Mouse (Mus musculus): ENCODE results near the gene Nadsyn1.

The Nadsyn1 gene

GRCm38 (mm10) chr7:143822375-143823265 is at the start of gene Nadsyn1, which contains the start of gene Dhcr7:
Nadsyn1 (minus strand) TSS chr7:143822849.
Dhcr7 (plus strand) TSS chr7:143823145.
- DNase-seq (ENCODE audit: low spot score) = peak; percentile 97

DNA sequence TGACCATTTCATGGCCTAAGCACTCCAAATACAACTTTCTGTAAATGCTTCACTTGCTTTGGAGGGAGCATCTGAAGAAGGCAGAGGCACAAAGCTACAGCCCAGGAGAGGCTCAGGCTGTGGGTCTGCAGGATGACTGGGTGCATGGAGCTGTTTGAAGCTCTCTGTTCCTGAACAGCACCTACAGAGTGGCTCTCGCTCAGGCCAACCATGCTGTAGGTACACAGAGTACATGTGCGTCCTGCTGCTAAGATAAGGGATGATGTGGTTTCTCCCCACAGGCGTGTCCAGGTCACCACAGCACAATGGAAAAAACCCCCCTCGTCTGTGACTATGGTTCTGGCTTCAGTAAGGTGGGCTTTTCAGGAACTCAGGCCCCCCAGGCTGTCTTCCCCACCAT is 46.2 kb upstream of the Nadsyn1 start:
- no peak for DNase-seq (ENCODE audit: low spot score)

- DNase-seq (ENCODE audit: low spot score) = no peak
Observed at GRCm38 (mm10) chr7:143866538-143866937, 43.9 kb upstream of the Nadsyn1 start, which contains the start of gene Gm498. Gm498 (plus strand) TSS chr7:143866838.

DNA sequence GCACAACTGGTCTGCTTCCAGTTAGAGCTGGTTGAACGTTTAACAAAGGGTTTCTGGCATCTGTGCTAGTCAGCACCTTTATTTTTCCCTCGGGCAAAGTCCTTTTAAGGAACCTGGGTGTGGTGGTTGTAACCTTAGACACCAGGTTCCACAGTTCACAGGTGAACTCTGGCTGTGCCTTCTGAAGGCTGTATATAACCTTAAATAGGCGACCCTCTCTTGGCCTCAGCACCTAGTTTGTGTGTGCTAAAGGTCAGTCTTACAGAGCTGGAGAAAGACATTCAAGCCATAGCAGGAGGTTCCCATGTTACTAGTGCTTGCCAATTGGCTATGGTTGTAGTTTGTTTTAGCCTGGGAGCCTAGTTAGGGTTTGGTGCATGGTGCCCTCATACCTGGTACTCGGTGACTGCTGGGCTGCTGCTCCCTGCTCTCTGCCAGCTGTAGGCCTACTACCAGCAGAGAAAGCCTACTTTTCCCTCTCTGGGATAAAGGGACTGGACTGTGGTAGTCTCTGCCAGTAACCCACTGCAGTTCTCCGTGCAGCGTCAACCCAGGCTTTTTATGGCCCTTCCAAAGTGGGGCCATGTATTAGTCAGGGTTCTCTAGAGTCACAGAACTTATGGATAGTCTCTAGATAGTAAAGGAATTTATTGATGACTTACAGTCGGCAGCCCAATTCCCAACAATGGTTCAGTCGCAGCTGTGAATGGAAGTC is 26.3 kb upstream of the Nadsyn1 start:
- DNase-seq (ENCODE audit: low spot score) = no peak

- DNase-seq (ENCODE audit: low spot score) = no peak
Observed at GRCm38 (mm10) chr7:143848127-143848767, 25.6 kb upstream of the Nadsyn1 start.

DNA sequence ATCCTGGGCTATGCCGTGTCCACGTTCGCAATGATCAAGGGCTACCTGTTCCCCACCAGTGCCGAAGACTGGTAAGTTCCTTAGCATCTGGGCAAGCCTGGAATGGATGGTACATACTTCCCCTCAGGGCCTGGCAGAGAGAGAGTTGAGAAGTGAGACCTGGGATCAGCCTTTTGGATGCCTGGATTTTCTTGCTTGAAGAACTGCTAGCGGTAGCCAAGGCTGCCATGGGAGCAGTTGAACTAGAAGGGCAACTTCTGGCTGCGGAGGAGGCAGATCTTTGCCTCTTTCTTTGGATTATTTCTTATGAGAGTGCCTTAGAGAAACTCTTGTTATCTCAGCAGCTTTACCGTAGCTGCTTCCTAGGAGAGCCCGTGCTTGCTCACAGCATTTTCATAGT is 18.7 kb upstream of the Nadsyn1 start:
- DNase-seq (ENCODE audit: low spot score) = no peak

DNA sequence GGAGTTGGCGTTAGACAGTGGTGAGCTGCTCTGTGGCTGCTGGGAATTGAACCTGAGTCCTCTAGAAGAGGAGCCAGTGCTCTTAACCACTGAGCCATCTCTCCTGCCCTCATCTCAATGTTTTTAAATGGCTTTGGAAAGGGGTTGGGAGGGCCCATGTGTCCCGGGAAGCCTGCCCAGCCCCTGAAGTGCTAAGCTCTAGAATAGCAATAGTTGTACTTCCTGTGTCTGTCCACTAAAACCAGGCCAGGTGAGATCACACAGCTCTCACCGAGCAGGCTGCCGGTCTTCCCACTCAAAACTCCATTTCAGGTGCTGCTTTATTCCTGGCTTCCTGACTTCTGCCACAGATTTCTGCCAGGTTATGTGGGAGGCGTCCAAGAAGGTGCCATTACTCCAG is 17.5 kb upstream of the Nadsyn1 start:
- DNase-seq (ENCODE audit: low spot score) = no peak

DNA sequence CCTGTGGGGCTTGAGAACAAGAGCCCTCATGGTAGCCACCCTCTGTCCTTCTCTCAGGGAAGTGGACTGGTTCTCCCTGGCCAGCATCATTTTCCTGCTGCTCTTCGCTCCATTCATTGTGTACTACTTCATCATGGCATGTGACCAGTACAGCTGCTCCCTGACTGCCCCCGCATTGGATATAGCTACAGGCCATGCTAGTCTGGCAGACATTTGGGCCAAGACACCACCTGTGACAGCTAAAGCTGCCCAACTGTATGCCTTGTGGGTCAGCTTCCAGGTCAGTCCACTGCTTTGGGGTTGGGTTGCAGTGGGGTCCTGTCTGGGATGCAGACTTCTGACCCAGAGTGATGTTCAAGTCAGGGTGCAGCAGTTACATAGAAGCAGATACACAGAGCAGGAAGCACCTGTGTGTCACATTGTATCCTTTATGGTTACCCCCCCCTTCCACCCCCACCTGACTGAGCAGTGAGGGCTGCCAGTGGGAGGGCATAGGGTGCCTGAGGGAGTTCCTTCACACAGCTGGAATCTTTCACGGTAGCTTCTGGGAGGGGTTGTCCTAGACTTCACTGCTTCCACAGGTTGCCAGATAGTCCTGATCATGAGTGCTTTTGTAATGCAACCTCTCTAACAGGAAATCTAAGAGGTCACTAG is 15.2 kb upstream of the Nadsyn1 start:
- no peak for DNase-seq (ENCODE audit: low spot score)

GRCm38 (mm10) chr7:143834972-143835371 is 12.3 kb upstream of the Nadsyn1 start:
- DNase-seq (ENCODE audit: low spot score) = no peak

DNA sequence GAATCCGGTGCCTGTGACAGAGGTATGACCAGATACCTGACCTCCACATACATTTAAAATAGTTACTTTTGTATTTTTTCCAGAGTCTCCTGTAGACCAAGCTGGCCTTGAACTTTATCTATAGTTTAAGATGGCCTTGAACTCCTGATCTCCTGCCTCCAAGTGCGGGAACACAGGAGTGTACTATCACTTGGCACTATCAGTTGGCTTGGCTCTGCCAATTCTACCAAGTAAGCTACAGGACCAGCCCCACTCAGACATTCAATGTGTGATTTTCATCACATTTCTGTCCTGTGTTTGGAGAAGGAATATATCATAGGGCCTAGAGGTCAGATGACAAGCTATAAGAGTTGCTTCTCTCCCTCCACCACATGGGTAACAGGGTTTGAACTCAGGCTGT is 11.7 kb upstream of the Nadsyn1 start:
- DNase-seq (ENCODE audit: low spot score) = no peak

DNA sequence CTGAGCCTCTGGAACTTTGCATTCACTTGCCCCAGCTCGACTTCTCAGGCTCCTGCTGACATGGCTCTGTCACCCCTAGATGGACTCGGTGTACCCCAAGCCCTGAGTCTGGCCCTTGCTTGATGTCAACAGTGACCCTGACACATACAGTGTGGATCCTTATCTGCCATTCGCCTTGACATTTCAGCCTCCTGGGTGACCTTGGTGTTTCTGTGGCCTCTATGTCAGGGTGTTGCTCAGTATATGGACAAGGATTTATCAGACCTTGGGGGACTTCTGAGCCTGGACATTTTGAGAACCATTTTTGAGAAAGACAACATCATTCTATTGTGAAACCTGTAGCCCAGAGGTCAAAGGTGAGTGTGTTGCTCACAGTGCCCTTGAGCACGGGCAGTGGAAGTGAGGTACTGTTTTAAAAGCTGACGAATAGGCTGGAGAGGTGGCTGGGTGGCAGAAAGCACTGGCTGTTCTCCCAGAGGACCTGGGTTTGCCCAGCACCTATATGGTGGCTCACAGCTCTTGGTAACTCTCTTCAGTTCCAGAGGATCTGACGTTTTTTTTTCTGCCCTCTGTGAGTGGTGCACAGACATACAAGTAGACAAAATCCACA is 11.0 kb upstream of the Nadsyn1 start:
- DNase-seq (ENCODE audit: low spot score) = no peak

- no peak for DNase-seq (ENCODE audit: low spot score)
Observed at GRCm38 (mm10) chr7:143832611-143833010, 10.0 kb upstream of the Nadsyn1 start.

GRCm38 (mm10) chr7:143832196-143832595 is 9.5 kb upstream of the Nadsyn1 start:
- DNase-seq (ENCODE audit: low spot score) = no peak

DNA sequence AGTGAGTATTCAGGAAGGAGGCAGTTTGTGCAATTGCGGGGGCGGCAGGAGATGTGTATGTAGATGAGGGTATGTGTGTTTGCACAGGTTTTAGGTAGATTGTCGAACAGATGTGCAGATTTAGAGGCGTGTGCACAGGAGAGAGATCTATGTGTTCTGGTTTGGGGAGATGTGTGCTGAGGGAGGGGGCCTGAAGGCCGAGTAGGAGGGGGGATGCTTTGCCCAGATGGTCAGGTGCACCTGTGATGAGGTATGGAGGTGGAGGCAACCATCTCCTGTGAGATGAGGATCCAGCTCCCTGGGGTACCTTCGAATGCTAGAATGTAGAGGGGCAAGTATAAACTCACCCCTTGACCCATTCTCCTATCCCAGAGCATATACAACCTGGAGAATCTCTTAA is 7.8 kb upstream of the Nadsyn1 start:
- no peak for DNase-seq (ENCODE audit: low spot score)

- DNase-seq (ENCODE audit: low spot score) = peak; percentile 96
Observed at GRCm38 (mm10) chr7:143829504-143830331, 7.1 kb upstream of the Nadsyn1 start.

GRCm38 (mm10) chr7:143826985-143827384 is 4.3 kb upstream of the Nadsyn1 start:
- DNase-seq (ENCODE audit: low spot score) = no peak

- no peak for DNase-seq (ENCODE audit: low spot score)
Observed at GRCm38 (mm10) chr7:143823266-143823605, 587 bp upstream of the Nadsyn1 start.

DNA sequence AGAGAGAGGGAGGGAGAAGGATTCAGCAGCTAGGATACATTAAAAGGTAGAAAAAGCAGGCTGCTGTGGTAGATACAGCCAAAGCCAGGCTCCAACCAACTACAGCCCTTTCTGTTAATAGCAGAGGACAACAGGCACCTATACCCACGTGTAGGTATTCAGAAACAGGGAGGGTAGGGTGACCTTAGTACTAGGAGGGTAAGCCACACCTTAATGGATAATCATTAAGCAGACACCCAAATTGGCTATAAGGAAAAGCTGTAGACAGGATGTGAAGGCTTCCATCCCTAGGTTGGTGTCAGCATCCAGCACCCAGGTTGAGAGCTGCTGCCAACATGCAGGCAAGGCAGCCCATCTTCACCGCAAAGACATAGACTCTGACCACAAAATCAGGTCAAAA is 1.4 kb downstream of the Nadsyn1 start:
- no peak for DNase-seq (ENCODE audit: low spot score)

GRCm38 (mm10) chr7:143819201-143819600 is 3.4 kb downstream of the Nadsyn1 start:
- no peak for DNase-seq (ENCODE audit: low spot score)

- DNase-seq (ENCODE audit: low spot score) = no peak
Observed at GRCm38 (mm10) chr7:143808909-143809308, 13.7 kb downstream of the Nadsyn1 start.

DNA sequence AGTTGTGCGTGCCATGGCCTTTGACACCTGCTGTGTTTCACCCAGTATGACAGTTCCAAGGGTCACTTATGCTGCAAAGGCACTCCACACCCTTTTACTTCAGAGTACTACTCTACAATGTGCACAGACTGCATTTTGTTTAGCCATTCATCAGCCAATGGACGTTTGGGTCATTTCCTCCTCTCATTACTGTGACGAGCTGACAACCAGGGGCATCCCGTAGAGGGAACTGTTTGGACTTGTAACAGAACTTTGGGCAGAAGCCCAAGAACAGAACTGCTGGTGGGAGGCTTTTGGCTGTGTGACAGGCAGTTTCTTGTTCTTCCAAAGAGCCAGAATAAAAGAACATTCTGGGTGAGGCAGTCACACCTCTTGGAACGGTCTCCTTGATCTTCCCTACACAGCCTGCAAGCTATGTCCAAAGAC is 17.4 kb downstream of the Nadsyn1 start:
- DNase-seq (ENCODE audit: low spot score) = no peak
